Mouse (Mus musculus): ENCODE data around the gene Gm45140.

Gene Gm45140

GRCm38 (mm10) chr6:87796251-87796880, 39.2 kb downstream of the Gm45140 start:
- no peak for DNase-seq

GRCm38 (mm10) chr6:87795385-87796150, 40.0 kb downstream of the Gm45140 start:
- no peak for DNase-seq

- no peak for DNase-seq
Measured at GRCm38 (mm10) chr6:87793821-87794510, 41.6 kb downstream of the Gm45140 start.

- DNase-seq: no peak
Measured at GRCm38 (mm10) chr6:87791826-87792225, 43.8 kb downstream of the Gm45140 start.

- DNase-seq: peak; percentile 51
Measured at GRCm38 (mm10) chr6:87790779-87791480, 44.7 kb downstream of the Gm45140 start.

- no peak for DNase-seq
Measured at GRCm38 (mm10) chr6:87789791-87790190, 45.8 kb downstream of the Gm45140 start.

GRCm38 (mm10) chr6:87788896-87789587, 46.6 kb downstream of the Gm45140 start:
- DNase-seq: peak; percentile 79

- DNase-seq: no peak
Measured at GRCm38 (mm10) chr6:87788266-87788895, 47.2 kb downstream of the Gm45140 start.

GRCm38 (mm10) chr6:87787108-87787890, 48.3 kb downstream of the Gm45140 start:
- no peak for DNase-seq

GRCm38 (mm10) chr6:87786621-87787020, 49.0 kb downstream of the Gm45140 start:
- no peak for DNase-seq

- no peak for DNase-seq
Measured at GRCm38 (mm10) chr6:87784033-87784432, 51.6 kb downstream of the Gm45140 start.

- no peak for DNase-seq
Measured at GRCm38 (mm10) chr6:87780546-87781301, 54.9 kb downstream of the Gm45140 start.

- peak; percentile 32 for DNase-seq
Measured at GRCm38 (mm10) chr6:87779174-87780165, 56.1 kb downstream of the Gm45140 start.

- DNase-seq: peak; percentile 42
Measured at GRCm38 (mm10) chr6:87778294-87779173, 57.1 kb downstream of the Gm45140 start.

- no peak for DNase-seq
Measured at GRCm38 (mm10) chr6:87777842-87778241, 57.8 kb downstream of the Gm45140 start, which contains the start of gene Gp9. Gene Gp9, plus strand, starts transcription at chr6:87778072.

- DNase-seq: no peak
Measured at GRCm38 (mm10) chr6:87776663-87777062, 58.9 kb downstream of the Gm45140 start.

GRCm38 (mm10) chr6:87775588-87776245, 59.9 kb downstream of the Gm45140 start:
- DNase-seq: no peak

Measured in kidney, postnatal 10 days (tissue).